Mouse (Mus musculus) ES-CJ7 (cell line): ENCODE measurements around the gene Vps13d.

Source experiments
- DNase-seq: peaks from one replicate; pipeline ENCODE4 v3.0.0; 2011; ENCODE audit warnings: low read depth, low spot score

Gene Vps13d

DNA sequence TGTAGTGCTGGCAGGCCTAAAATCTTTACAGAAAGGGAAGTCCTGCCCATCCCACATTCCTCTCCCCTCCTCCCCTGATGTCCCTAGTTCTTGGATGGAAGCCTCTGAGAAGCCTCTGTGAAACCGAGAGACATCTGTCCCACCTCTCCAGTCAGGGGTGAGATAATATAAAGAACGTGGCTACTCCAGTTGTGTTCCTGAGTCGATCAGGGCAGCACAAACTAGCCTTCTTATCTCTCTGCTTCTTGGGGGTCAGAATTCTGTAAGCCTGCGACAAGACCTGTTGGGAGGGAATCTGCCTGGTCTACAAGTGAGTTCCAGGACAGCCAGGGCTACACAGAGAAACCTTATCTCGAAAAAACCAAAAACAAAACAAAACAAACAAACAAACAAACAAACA is 251.5 kb downstream of the Vps13d start:
- DNase-seq, result no peak

GRCm38 (mm10) chr4:144942433-144942832 is 252.4 kb downstream of the Vps13d start:
- no peak for DNase-seq

- no peak for DNase-seq
Observed at GRCm38 (mm10) chr4:144940796-144941462, 253.9 kb downstream of the Vps13d start.

DNA sequence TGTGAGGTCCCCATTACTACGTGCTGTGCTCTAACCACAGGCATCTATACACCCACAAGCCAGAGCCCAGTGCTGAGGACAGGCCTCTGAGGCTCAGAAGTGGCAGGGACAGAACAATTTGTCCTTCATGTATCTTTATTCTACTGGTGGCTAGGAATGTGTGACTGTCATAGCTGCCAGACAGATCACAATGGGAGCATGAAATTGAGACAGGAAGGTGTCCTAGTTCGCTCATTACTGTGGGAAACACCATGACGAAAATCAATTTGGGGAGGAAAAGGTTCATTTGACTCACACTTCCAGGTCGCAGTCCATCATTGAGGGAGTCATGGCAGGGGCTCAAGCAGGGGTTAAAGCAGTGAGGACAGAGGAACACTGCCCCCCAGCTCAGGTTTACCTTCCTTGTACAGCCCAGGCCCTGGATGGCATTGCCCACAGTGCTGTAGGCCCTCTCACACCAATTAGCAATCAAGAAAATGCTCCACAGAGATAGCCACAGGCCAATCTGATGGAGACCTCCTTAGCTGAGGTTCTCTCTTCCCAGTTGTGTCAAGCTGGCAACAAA is 254.9 kb downstream of the Vps13d start:
- DNase-seq, result no peak

DNA sequence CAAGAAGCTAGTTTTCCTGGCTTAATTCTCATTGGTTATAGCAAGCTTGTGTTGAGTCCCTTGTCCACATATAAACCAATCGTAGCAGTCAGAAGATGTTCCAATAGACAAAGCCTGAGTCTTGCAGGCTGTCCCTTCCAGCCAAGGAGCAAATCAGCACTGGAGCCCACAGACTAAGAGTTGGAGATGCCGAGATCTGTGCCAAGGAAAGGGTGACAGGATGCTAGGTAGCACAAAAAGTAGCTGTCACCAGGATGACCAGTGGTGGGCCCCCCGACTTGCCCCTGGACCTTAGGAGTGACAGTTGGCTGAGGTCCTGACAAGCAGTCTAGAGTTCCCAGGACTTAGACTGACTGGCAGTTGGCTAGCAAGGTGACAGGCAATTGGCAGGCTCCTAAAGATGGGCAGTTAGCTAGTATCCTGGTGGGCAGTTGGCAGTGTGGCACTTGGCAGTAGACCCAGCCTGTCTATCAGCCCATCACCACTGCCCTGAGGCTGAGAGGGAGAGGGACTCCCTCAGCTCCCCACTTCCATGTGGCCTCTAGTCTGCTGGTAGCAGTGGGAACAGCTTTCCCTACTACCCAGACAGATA is 258.1 kb downstream of the Vps13d start:
- no peak for DNase-seq

GRCm38 (mm10) chr4:144934501-144934900 is 260.3 kb downstream of the Vps13d start:
- peak; percentile 34 for DNase-seq

- DNase-seq, result no peak
Observed at GRCm38 (mm10) chr4:144931167-144931566, 263.6 kb downstream of the Vps13d start.

DNA sequence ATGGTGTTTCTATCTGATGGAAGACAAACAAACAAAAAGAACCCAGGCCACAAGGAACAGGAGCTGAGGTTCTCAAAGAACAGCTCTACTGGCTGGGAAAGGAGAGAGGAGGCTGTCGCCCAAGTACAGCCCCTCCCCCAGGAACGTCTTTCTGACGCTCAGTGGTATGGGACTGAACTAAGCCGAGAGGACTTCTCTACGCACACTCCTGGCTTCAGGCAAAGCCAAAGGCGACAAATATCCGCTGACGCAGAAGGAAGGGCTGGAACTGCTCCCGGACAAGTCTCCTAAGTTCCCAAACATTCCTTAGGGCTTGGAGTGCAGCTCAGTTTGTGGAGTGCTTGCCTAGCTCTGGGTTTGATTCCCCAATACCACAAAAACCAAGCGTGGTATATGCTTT is 264.4 kb downstream of the Vps13d start:
- no peak for DNase-seq

DNA sequence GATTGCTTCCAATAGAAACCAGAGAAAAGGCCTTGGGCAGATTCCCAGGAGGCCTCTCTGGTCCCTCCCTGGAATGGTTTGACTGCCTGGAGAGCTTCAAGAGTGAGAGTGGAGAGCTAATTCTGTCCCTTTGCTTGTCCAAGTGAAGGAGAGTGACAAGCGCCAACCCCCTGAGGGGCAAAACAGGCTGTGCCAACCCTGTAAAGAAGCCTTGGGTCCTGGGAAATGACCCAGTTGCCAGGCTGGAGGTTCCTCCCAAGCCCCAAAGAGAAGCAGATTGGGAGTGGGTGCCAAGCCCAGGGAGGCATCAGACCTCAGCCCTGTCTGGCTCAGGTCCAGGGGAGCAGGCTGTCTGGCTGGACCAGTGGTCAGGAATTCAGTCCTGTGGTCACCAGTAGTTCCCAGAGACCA is 265.0 kb downstream of the Vps13d start:
- DNase-seq, result no peak

- DNase-seq, result peak; percentile 18
Observed at GRCm38 (mm10) chr4:144928693-144929436, 265.9 kb downstream of the Vps13d start.
